In genomic region chr1:75933831-75934230, GRCm38 (mm10) we compare ENCODE assay signal across 9 mouse cellular contexts.
A peak's percentile ranks its signal among the peaks of the same experiment; 100 is the strongest.
DNase-seq lines count a peak whose midpoint lies in the region; ATAC-seq lines count a peak whose summit lies in the region.
"Had no signal": no experiment of that assay in that cellular context is flagged by ENCODE, and none has a peak within 500 bp of the region (broad histone marks: within the 10 kb centered on the region; RNA-seq: fewer than 3 reads in every experiment).

No protein-coding gene starts in this region.

- ATAC-seq in cerebellum, adult (ENCODE audit: insufficient number of reproducible peaks, low FRiP score, low TSS enrichment) = no peak
- ATAC-seq: forebrain, embryonic 15.5 days had no signal

- DNase-seq in cerebellum, postnatal 14 days = peak; percentile 44 to 58
- DNase-seq in lung, postnatal 36 days = peak; percentile 20
- DNase-seq in lung, postnatal 25 days (ENCODE audit: low spot score) = no peak
- peak; percentile 36 for DNase-seq in gastrocnemius, postnatal 10 days
- peak; percentile 25 for DNase-seq in kidney, postnatal 10 days
- no peak for DNase-seq in layer of hippocampus, adult 9-10 months (ENCODE audit: low spot score)
- no peak for DNase-seq in embryo, embryonic 9.5 days (ENCODE audit: extremely low spot score)

Comparison
In these comparisons a context has a peak if more than half of its experiments do, and no peak if none do; other contexts are left out.
1. DNase-seq: peak in cerebellum, postnatal 14 days (2 of 2), lung, postnatal 36 days (single experiment), gastrocnemius, postnatal 10 days (single experiment) and kidney, postnatal 10 days (single experiment); none in lung, postnatal 25 days (single experiment), layer of hippocampus, adult 9-10 months (single experiment) and embryo, embryonic 9.5 days (single experiment).